Mouse (Mus musculus) adrenal gland, postnatal 25 days (tissue): Measurements from ENCODE around the gene Mtrf1. TPM values are rescaled to one million over a fixed set of nuclear protein-coding genes. Genes with fewer than 3 reads are reported as not detected.
"Not testable (repeated sequence)": the region's sequence is repeated elsewhere in the genome, so short reads cannot be mapped to it uniquely, and the experiment has no call there.

ENCODE experiments used
- DNase-seq: peaks from one replicate; pipeline ENCODE4 v3.0.0; 2021; ENCODE audit warnings: mixed read lengths
- total RNA-seq: library from RNA; stranded (reverse); gene quantifications from 2 replicates; pipeline ENCODE4 v1.2.3, GENCODE M21; 2021

Mtrf1 gene
- total RNA-seq, 1 experiment from 2014 or later = 10.0 TPM

DNA sequence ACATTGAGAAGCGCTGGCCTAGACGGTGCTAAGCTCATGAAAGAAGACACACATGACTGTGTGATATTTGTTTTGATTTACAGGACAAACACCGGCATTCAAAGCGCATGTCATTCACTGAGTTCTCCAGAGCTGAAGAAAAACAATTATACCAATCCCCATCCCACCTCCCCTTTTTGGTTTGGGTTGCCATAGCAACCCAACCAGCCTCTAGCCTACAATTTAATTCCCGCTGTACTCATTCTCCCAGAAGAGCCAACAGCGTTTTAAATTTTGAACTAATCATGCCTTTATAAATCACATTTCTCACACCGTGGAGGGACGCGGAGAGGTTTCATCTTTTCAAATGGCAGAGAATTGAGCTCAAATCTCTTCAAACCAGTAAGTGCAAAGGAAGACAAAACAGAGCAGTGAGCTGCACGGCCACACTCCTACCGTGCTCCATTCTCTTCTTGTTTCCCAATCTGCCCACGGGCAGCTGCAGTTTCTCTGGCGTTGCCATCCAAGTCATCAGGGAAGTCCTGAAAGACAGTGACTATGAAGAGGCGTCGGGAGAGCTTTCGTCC lies 47.6 kb downstream of the Mtrf1 start:
- no peak for DNase-seq

DNA sequence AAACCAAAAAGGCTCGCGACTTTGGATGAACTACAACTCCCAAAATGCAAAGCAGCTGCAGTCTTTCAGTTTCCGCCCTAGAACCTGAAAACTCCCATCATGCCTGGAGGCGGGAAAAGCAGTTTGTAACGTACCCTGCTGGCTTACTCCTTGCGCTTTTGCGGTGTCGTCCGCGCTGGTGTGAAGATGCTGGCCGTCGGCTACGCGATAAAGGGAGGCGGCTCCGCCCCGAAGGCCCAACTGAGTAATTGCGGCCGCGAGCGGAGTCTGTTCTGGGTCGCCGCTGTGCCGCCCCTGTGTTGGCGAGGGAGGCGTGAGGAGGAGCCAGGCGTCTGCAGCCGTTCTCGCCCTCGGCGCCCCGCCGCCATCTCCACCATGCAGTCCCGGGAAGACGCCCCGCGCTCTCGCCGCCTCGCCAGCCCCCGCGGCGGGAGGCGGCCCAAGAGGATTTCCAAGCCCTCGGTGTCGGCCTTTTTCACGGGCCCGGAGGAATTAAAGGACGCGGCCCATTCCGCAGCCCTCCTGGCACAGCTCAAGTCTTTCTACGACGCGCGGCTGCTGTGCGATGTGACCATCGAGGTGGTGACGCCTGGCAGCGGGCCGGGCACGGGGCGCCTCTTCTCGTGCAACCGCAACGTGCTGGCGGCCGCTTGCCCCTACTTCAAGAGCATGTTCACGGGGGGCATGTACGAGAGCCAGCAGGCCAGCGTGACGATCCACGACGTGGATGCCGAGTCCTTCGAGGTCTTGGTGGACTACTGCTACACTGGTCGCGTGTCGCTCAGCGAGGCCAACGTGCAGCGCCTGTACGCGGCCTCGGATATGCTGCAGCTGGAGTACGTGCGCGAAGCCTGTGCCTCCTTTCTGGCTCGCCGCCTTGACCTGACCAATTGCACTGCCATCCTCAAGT lies 54.4 kb downstream of the Mtrf1 start, which contains the start of gene Kbtbd6:
Gene Kbtbd6 (plus strand): TSS at position 155 of the 910 bp plus-strand sequence.
- peak; percentile 71 for DNase-seq

DNA sequence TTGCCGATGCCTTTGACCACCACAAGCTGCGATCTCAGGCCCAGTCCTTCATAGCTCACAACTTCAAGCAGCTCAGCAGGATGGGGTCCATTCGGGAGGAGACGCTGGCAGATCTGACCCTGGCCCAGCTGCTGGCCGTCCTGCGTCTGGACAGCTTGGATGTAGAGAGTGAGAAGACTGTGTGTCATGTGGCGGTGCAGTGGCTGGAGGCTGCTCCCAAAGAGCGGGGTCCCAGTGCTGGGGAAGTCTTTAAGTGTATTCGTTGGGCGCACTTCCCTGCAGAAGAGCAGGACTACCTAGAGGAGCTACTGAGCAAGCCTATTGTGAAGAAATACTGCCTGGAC lies 55.0 kb downstream of the Mtrf1 start:
- not testable (repeated sequence) for DNase-seq

DNA sequence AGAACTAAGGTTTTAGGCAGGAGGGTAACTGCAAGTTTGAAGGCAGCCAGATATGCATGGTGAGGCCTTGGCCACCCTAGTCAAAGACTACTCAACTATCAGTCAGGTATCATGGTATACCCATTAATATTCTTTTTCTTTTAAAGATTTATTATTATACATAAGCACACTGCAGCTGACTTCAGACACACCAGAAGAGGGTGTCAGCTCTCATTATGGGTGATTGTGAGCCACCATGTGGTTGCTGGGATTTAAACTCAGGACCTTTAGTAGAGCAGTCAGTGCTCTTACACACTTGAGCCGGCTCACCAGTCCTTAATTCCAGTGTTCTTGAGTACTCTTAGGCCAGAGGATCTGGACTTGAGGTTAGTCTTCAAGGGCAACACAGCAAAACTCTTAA lies 62.8 kb downstream of the Mtrf1 start:
- DNase-seq = no peak

DNA sequence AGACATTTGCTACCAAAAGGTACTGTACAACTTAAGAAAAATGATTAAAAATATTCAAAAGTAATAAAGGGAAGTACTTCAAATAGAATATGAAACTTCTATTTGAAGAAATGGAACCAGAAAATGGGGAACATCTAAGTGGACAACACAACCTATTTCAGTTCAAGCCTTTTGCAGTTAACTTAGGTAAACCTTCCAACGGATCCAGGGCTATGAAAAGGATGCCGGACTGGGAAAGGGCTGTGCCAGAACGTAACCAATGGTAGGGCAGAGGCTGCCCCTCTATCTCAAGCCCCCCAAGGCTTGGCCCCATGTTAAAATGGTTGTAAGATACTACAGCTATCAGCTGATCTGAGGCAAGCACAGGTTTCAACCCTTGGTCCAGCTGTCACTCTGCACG lies 63.4 kb downstream of the Mtrf1 start:
- DNase-seq = no peak

DNA sequence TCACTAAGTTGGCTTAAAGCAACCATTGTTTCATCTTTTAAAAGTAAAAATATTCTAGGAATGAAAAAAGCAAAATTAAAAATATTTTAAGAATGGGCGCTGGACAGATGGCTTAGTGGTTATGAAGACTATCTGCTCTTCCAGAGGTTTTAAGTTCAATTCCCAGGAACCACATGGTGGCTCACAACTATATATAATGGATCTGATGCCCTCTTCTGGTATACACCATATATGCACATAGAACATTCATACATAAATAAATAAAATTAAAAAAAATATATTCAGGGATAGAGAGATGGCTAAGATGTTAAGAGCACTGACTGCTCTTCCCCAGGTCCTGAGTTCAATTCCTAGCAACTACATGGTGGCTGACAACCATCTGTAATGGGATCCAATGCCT lies 68.1 kb downstream of the Mtrf1 start:
- DNase-seq = no peak

DNA sequence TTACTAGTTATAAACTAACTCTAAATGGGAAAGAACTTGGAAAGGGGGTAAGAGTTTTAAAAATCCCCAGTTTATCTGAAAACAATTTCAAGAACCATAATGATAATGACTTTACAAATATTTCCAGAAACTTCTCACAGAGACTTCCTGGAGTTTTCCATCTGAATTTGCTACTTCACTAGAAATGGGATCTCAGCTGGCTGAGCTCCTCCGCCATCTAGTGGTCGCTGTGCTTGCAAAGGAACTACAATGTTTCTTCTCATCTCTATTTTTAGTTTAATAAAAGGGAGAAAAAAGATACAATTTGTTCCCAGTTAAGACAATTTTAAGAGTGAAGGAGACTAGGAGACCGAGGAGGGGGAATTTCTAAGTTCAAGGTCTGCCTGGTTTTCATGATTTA lies 70.0 kb downstream of the Mtrf1 start:
- DNase-seq = peak; percentile 68

Other genes starting within 250 kb of the Mtrf1 start
- not detected in 2 replicates for gene Zfp957, start 150.4 kb upstream of the Mtrf1 start, total RNA-seq
- 92.6 and 100 TPM in 2 replicates for gene Rgcc, start 96.1 kb upstream of the Mtrf1 start, total RNA-seq
- 23.0 and 30.2 TPM in 2 replicates for gene Naa16, start 7.0 kb upstream of the Mtrf1 start, total RNA-seq
- 10.0 and 10.8 TPM in 2 replicates for gene Kbtbd7, start 28.7 kb downstream of the Mtrf1 start, total RNA-seq
- gene Kbtbd6, start 54.1 kb downstream of the Mtrf1 start, total RNA-seq = 0.21 and 0.52 TPM in 2 replicates
- 20.8 and 27.7 TPM in 2 replicates for gene Elf1, start 83.4 kb downstream of the Mtrf1 start, total RNA-seq
- gene Wbp4, start 83.7 kb downstream of the Mtrf1 start, total RNA-seq = 39.5 and 45.8 TPM in 2 replicates
- 156 and 173 TPM in 2 replicates for gene Sugt1, start 189.9 kb downstream of the Mtrf1 start, total RNA-seq